Mouse (Mus musculus): Measurements from ENCODE around the gene Wdr3. TPM values are rescaled to one million over a fixed set of nuclear protein-coding genes. Genes with fewer than 3 reads are reported as not detected.

Wdr3 gene
- polyA plus RNA-seq, 2 experiments: 41.8 to 44.0 TPM

DNA sequence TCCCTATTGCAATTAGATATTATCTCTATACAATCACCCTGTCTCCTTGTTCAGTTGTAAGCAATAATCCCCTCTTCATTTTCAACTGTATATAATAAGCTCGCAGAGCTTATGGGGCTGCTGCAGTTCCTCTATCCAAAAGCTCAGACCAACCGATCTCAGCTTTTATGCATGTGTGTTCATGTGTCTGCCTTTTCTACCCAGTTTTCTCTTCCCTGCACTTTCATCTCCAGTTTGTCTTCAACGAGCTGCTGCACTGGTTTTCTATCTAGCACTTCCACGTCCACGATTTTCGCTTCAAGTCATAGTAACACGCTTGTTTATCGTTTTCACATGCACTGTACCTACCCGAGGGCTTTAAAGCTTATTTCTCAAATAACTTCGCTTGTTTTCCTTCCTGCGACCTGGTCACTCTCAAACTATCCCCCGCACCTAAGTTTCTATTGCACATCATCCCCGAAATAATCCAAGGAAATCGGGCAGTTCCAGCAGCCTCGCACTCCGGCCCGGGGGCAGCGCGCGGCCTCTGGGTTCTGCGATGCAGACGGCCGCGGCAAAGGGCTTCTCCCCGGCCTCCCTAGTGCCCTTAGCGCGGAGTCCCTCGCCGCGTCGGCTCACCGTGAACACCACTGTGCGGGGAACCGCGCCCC, 417 bp downstream of the Wdr3 start:
- H3K4me3 ChIP-seq (replicated peaks; ENCODE audit: low read length): peak overlapping the region; percentile 82
- 2% methylated on average over 32 of the region's 35 CpGs for WGBS
- TF ChIP-seq POLR2A (IDR thresholded peaks at IDR 0.05; ENCODE audit: borderline replicate concordance, extremely low read depth, insufficient read depth, insufficient read length): no peak
- H3K4me2 ChIP-seq (replicated peaks; ENCODE audit: low read depth, low read length, severe bottlenecking): peak overlapping the region; percentile 76
- DNase-seq (ENCODE audit: low spot score) (no peak), ATAC-seq (ENCODE audit: low FRiP score, low read depth) (peak; percentile 56; the same call in 1 of the 2 replicates)
- peaks cover 7% of the 10 kb centered on the region for H3K4me1 ChIP-seq (ENCODE audit: control insufficient read depth, insufficient read depth, low read length)
- peaks cover 33% of the 10 kb centered on the region for H3K36me3 ChIP-seq (ENCODE audit: control insufficient read depth, insufficient read depth, low read length)
- H3K9ac ChIP-seq (ENCODE audit: low read depth, low read length, severe bottlenecking): peak overlapping the region; percentile 82
- no peaks in the 10 kb centered on the region for H3K9me3 ChIP-seq (ENCODE audit: control insufficient read depth, low read length)
- no peaks in the 10 kb centered on the region for H3K27me3 ChIP-seq (ENCODE audit: control insufficient read depth, insufficient read depth, low read length)
- H3K27ac ChIP-seq (replicated peaks; ENCODE audit: low read depth, low read length): peak overlapping the region; percentile 58; the same call in 1 of the 2 replicates

DNA sequence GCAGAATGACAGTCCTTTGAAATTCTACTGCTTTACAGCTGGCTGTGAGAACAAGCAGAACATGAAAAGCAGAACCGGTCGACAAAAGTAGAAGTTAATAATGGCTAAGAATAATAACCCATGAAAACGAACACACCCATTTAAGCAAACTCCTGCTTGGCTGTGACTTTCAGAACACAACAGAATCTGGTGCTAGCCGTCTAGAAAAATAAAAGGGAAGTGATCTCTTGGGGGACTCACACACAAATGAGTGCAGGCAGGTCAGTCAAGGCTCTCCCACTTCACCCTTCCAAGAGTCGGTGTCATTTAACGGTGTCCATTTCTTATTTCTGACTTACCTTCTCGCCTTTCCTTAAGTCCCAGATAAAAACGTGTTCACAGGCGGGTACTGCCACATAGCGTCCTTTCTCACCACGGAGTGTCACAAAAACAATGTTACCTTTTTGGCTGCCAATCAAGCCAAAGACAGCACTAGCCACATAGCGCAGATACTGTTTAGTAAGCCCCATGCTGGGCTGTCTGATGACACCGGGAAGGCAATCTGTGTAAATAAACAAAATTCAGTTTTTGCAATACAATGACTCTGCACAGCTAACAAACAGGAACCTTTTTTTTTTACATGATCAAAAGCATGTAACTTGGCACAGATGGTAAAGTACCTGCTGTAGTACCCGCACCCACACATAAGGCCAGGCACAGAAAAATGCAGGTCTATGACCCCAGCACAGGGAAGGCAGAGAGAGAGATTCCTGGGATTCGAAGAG, 1.3 kb downstream of the Wdr3 start:
- peaks cover 7% of the 10 kb centered on the region for H3K4me1 ChIP-seq (ENCODE audit: control insufficient read depth, insufficient read depth, low read length)
- no peaks in the 10 kb centered on the region for H3K27me3 ChIP-seq (ENCODE audit: control insufficient read depth, insufficient read depth, low read length)
- peak overlapping the region; percentile 76 for H3K4me2 ChIP-seq (replicated peaks; ENCODE audit: low read depth, low read length, severe bottlenecking)
- H3K36me3 ChIP-seq (ENCODE audit: control insufficient read depth, insufficient read depth, low read length): peaks cover 37% of the 10 kb centered on the region
- no peak for TF ChIP-seq POLR2A (IDR thresholded peaks at IDR 0.05; ENCODE audit: borderline replicate concordance, extremely low read depth, insufficient read depth, insufficient read length)
- H3K9ac ChIP-seq (ENCODE audit: low read depth, low read length, severe bottlenecking): peak overlapping the region; percentile 82; the same call in 1 of the 2 replicates
- no peaks in the 10 kb centered on the region for H3K9me3 ChIP-seq (ENCODE audit: control insufficient read depth, low read length)
- DNase-seq (ENCODE audit: low spot score) (no peak), ATAC-seq (ENCODE audit: low FRiP score, low read depth) (no peak)
- no peak overlapping the region for H3K27ac ChIP-seq (replicated peaks; ENCODE audit: low read depth, low read length)
- H3K4me3 ChIP-seq (replicated peaks; ENCODE audit: low read length): peak overlapping the region; percentile 82
- WGBS: 89% methylated on average over 15 of the region's 15 CpGs

DNA sequence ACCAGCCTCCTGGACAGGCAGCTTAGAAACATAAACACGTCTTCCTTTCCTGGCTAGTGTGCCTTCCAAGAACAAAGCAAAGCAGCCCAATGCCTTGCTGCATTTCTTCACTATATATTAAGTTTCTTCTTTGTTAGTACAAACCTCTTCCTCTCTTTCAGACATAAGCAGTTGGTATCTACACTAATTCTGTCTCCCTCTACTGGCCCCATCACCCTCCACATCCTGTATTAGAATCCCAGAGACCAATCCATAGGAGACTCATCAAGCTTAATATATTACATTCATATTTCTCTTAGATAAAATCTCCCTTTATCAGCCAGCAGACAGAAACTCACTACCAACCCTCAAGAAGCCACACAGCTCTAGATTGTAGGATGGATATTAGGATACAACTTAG, 39.8 kb downstream of the Wdr3 start:
- Histone ChIP-seq H3K4me3 (replicated peaks; ENCODE audit: low read length) (no peak overlapping the region), H3K27me3 (ENCODE audit: control insufficient read depth, insufficient read depth, low read length) (no peaks in the 10 kb centered on the region), H3K9me3 (ENCODE audit: control insufficient read depth, low read length) (no peaks in the 10 kb centered on the region), H3K4me1 (ENCODE audit: control insufficient read depth, insufficient read depth, low read length) (no peaks in the 10 kb centered on the region), H3K4me2 (replicated peaks; ENCODE audit: low read depth, low read length, severe bottlenecking) (no peak overlapping the region), H3K36me3 (ENCODE audit: control insufficient read depth, insufficient read depth, low read length) (no peaks in the 10 kb centered on the region), H3K9ac (ENCODE audit: low read depth, low read length, severe bottlenecking) (no peak overlapping the region), H3K27ac (replicated peaks; ENCODE audit: low read depth, low read length) (no peak overlapping the region)
- no peak for TF ChIP-seq POLR2A (IDR thresholded peaks at IDR 0.05; ENCODE audit: borderline replicate concordance, extremely low read depth, insufficient read depth, insufficient read length)
- ATAC-seq (ENCODE audit: low FRiP score, low read depth) (no peak), DNase-seq (ENCODE audit: low spot score) (no peak)
- WGBS: 40% methylated on average over 1 of the region's 1 CpGs

DNA sequence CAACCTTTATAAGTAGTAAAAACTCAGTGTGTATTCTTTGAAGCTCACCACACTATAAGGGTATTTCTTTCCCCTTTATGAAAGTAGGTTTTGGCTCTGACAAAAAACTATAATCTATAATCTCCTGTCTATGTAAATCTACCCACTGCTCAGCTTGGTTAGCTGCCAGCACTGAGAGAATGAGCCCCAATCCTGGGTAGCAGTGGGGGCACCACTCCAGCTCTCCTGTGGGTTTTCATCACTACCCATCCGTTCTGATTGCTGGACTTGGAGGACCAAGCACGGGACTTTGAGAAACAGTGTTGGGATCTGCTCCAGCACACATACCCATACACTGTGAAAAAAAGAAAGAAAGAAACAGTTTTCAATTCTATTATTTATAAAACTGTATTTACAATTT, 40.2 kb downstream of the Wdr3 start:
- H3K4me2 ChIP-seq (replicated peaks; ENCODE audit: low read depth, low read length, severe bottlenecking): no peak overlapping the region
- ATAC-seq (ENCODE audit: low FRiP score, low read depth) (no peak), DNase-seq (ENCODE audit: low spot score) (no peak)
- WGBS: 72% methylated on average over 2 of the region's 2 CpGs
- no peaks in the 10 kb centered on the region for H3K4me1 ChIP-seq (ENCODE audit: control insufficient read depth, insufficient read depth, low read length)
- no peaks in the 10 kb centered on the region for H3K9me3 ChIP-seq (ENCODE audit: control insufficient read depth, low read length)
- H3K9ac ChIP-seq (ENCODE audit: low read depth, low read length, severe bottlenecking): no peak overlapping the region
- no peak overlapping the region for H3K4me3 ChIP-seq (replicated peaks; ENCODE audit: low read length)
- TF ChIP-seq POLR2A (IDR thresholded peaks at IDR 0.05; ENCODE audit: borderline replicate concordance, extremely low read depth, insufficient read depth, insufficient read length): no peak
- no peak overlapping the region for H3K27ac ChIP-seq (replicated peaks; ENCODE audit: low read depth, low read length)
- H3K27me3 ChIP-seq (ENCODE audit: control insufficient read depth, insufficient read depth, low read length): no peaks in the 10 kb centered on the region
- H3K36me3 ChIP-seq (ENCODE audit: control insufficient read depth, insufficient read depth, low read length): no peaks in the 10 kb centered on the region

GRCm38 (mm10) chr3:100118681-100119080, 43.5 kb downstream of the Wdr3 start:
- 71% methylated on average over 2 of the region's 2 CpGs for WGBS
- Histone ChIP-seq H3K9me3 (ENCODE audit: control insufficient read depth, low read length) (no peaks in the 10 kb centered on the region), H3K36me3 (ENCODE audit: control insufficient read depth, insufficient read depth, low read length) (no peaks in the 10 kb centered on the region), H3K4me2 (replicated peaks; ENCODE audit: low read depth, low read length, severe bottlenecking) (no peak overlapping the region), H3K4me1 (ENCODE audit: control insufficient read depth, insufficient read depth, low read length) (no peaks in the 10 kb centered on the region), H3K4me3 (replicated peaks; ENCODE audit: low read length) (no peak overlapping the region), H3K27ac (replicated peaks; ENCODE audit: low read depth, low read length) (no peak overlapping the region), H3K9ac (ENCODE audit: low read depth, low read length, severe bottlenecking) (no peak overlapping the region), H3K27me3 (ENCODE audit: control insufficient read depth, insufficient read depth, low read length) (no peaks in the 10 kb centered on the region)
- DNase-seq (ENCODE audit: low spot score): no peak
- no peak for TF ChIP-seq POLR2A (IDR thresholded peaks at IDR 0.05; ENCODE audit: borderline replicate concordance, extremely low read depth, insufficient read depth, insufficient read length)
- no peak for ATAC-seq (ENCODE audit: low FRiP score, low read depth)

All from limb, embryonic 14.5 days (tissue).